Mouse (Mus musculus) ovary, postnatal 14 days (tissue): ENCODE data around the gene Naa25.

ENCODE experiments used
- DNase-seq: peaks from one replicate; pipeline ENCODE4 v3.0.0; 2022; ENCODE audit warnings: low spot score

Gene Naa25

DNA sequence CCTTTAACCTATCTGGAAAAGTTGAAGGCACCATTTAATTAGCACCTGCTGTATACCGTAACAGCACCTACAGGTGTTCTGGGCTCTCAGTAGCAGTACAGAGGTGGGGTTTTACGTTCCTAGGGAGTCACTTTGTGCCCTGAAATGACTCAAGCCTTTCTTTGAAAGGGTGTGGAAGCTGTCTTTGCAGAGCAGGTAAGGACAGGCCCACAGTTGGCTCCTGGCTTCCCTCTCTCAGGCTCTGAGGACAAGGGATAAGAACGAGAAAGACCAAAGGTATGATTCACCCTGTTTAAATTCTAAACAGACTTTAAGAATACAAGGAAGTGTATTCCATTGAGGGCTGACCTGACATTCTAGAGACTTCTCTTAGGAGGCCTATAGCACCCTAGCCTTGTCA lies 4.3 kb upstream of the Naa25 start:
- DNase-seq: no peak

DNA sequence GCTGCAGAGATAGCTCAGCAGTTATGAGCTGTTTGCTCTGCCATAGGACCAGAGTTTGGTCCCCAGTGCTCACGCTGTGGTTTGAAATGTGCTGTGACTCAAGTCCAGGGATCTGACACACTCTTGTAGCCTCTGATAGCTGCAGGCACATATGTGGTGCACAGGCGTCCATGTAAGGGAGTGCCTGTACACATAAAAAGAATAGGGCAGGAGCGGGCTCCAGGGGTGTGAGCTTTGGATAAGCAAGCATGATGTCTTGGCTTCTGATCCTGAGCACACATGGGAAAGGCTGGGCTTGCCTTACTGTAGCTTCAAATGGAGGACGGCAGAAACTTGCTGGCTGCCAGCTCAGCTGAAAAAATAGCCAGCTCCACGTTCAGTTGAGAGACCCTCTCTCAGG lies 2.1 kb upstream of the Naa25 start:
- DNase-seq: no peak

DNA sequence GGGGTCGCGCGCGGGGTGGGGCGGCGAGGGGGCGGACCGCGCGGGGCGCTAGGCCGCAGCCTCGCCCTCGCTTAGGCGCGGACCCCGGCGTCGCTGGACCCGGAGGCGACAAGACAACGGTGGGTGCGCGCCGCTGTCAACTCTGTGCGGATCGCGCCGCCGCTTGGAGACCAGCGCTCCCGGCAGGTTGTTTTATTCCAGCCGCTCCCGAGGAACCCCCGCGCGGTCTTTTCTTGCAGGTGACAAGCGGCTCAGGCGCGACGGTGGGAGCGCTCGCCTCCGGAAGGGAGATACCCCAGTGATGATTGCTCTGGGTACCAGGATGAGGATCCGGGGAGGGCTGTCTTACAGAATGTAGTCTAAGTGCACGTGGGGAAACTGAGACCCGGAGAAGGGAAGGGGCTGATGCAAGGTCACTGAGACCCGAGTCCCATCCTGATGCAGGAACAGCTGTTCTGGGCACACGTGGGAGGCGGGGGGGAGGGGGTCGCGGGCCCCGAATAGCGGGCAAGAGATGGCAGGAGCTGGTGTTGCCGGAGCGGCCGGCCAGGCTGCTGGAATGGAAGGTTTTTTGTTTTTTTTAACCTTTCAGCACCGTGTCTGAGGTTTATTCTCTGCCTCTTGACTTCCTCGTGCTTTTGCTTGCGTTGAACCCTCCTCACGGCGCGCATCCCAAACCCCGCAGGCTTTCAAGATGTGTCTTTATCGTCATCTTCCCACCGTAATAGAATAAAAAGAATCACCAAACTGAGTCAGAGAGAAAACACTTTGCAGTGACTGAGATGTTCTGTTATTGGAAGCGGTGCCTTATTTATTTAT lies 619 bp downstream of the Naa25 start:
- no peak for DNase-seq

DNA sequence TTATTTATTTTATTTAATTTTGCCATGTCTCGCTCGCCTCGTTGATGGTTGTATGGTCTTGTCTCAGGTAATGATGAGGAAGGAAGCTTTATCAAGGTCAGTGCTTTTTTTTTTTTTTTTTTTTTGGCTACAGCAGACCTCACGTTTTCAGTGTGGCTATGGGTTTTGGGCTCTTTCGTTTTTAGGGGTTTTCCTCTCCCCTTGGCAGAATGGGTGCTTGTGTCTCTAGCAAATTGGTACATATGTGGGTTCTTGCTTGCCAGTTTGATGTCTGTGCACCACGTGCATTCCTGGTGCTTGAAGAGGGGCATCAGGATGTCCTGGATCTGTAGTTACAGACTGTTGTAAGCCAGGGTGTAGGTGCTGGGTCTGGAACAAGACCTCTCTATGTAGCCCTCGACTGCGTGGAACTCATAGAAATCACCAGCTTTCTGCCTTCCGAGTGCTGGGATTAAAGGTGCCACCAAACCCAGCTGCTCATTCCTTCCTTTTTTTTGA lies 1.3 kb downstream of the Naa25 start:
- DNase-seq: no peak

DNA sequence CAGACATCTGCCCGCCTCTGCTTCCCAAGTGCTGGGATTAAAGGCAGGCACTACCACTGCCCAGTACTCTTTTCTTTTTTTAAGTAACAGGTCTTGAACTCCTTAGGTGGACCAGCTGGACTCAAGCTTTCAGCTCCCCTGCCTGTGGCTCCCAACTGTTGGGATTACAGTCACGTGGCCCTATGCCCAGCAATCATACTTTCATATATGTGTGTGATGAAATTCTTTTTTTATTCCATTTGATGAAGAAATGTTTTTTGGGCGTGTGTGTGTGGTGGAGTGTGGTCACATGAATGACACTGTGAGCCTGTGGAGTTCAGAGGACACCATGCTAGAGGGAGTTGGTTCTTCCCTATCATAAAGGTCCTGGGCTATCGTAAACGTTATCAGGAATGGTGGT lies 1.8 kb downstream of the Naa25 start:
- no peak for DNase-seq

DNA sequence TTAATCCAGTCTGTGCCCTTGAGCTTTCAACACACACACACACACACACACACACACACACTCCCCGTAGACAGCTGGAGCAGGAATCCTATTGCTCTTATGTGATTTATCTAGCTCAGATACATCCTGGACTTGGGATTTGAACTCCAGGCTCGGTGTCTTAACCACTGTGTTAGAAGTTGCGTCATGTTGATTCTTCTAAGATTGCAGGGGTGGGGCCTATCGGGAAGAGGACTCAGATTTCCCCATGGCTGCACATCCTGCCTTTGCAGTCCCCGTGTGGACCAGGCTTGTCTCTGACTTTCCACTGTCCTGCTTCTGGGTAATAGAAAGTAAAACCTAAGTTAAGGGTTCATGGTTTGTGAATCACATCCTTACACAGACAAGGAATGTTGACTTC lies 2.3 kb downstream of the Naa25 start:
- no peak for DNase-seq

DNA sequence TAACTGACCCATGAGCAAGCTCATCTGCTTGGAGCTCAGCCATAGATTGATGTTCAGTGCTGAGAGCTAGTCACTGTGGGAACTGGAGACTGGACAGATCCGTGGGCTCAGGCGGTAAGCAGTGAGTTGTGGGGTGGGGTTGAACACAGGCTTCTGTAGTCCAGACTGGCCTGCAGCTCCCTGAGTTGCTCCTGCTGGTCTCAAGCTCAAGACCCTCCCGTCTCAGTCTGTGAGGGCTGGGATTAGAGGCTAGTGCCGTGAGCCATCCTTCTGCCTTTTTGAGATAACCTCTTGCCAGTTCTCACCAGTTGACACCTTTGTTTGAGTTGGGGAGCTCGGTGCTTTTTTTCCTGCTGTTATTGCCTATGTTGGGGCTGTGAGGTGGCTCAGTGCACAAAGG lies 3.1 kb downstream of the Naa25 start:
- DNase-seq: no peak

DNA sequence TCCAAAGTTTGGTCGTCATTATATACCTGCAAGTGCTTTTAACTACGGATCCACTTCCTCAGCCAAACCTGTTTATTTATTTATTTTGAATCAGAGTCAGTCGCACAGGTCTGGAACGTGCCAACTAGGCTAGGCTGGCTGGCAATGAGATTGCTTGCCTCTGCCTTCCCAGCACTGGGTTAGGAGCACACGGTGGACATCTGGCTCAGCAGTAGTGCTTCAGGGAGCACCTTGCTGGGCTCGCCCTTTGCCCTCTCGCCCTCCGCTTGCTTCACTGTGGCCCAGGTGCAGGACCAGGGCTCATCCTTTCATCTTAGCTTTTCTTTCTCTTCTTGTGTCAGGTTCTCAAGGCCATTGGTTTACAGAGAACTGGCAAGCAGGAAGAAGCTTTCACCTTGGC lies 10.1 kb downstream of the Naa25 start:
- no peak for DNase-seq

DNA sequence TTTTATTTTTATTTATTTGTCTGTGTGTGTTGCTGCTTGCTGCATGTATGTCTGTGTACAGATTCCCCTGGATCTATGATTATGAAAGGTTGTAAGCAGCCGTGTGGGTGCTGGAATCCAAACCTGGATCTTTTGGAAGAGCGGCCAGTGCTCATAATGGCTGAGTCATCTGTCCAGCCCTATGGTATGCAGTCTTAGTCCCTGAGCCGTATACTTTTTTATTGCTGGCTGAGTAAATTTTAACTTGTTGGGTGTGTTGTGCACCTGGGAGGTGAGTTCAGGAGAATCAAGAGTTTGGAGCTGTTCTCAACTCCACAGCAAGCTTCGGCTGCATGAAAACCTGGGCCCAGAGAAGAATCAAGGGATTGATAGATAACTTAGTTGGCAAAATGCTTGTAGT lies 13.2 kb downstream of the Naa25 start:
- DNase-seq: no peak

DNA sequence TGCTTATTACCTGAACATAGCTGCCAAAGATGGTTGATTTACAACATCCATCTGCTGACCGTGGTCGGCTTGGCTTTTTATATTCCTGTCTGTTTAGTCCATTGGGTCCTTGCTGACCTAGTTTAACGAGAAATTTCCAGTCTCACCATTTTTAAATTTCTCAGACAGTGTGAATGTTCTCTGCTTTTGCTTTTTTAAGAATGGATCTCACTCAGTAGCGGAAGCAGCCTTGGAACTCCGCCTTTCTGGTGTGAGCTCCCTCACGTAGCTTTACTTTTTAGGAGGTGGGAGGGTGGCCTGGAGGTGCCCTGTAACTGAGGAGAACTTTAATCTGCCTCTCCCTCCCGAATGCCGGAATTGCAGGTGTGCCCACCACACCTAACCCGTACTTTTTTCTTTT lies 23.0 kb downstream of the Naa25 start:
- DNase-seq: no peak

DNA sequence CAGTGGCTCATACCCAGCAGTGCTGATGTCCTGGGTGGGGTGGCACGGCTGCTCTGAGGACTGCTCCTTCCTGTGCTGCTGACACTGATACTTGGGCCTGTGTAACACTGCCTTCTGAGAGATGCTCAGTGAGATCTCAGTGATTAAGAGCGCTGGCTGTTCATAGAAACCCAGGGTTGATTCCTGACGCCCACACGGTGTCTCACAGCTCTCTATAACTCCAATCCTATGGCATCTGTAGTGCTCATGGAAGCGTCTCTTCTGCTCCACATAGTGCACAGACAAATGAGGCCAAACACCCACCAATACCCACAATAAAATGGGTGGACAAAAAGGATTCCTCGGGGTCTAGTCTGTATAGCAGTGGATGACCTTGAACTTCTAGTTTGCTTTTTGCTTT lies 25.1 kb downstream of the Naa25 start:
- no peak for DNase-seq

DNA sequence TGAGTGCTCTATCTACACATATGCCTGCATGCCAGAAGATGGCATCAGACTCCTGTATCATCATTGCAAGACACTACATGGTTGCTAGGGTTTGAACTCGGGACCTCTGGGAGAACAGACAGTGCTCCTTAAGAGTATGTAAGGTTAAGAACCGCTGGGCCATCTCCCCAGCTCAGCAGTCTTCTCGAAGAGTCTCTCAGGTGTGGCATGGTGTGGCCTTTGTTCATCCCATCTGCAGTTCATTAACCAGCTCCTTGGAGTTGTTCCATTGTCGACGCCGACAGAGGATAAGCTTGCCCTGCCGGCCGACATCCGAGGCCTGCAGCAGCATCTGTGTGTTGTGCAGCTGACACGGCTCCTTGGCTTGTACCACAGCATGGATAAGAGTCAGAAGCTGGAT lies 25.6 kb downstream of the Naa25 start:
- no peak for DNase-seq

DNA sequence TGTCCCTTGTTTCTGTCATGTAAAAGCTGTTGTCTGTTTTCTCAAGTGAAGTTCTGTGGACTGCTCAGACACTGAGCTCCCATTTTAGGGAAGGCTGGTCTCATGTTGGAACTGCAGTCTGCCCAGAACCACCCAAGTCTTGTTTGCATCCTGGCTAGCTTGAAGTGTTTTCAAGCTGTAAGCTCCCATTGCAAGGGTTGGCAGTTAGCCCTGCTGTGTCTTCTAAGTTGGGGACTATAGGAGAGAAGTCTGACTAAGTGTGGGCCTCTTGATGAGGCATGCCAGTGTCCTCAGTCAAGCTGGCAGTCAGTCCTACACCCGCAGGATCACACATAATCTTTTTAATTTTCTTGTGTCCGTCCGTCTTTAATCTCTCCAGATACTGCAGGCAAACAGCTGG lies 31.2 kb downstream of the Naa25 start:
- no peak for DNase-seq

DNA sequence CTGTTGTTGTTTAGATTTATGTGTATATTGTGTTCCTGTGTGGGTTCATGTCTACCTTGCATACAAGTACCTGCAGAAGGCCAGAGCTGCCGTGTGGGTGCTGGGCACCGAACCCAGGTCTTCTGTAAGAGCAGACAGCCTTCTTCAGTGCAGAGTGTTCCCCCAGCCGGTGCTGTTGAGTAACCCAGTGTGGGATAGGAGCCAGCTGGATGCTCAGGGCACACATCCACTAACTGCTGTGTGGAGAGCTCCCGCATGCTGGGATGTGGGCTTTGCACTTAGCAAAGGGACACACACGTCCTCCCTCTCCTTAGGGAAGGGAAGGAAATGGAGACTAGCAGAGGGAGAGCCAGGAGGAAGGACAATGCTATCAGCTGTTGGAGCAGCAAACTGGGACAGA lies 40.4 kb downstream of the Naa25 start:
- no peak for DNase-seq

DNA sequence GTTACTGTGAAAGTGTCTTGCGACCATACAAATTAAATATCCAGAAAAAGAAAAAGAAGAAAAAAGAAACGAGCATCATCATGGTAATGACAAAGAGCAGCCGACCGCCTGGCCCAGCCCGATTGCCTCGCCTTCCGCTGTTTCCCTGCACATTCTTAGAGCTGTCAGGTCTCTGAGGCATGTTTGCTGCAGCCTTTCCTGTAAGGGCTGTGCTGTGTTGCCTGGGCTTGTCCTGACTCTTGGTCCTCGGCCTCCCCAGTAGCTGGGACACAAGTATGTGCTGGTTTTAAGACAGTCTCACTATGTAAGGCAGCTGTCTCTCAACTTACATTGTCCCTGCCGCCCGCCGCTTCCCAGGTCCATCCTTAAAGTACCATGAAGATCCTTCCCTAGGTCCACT lies 41.0 kb downstream of the Naa25 start:
- DNase-seq: no peak

DNA sequence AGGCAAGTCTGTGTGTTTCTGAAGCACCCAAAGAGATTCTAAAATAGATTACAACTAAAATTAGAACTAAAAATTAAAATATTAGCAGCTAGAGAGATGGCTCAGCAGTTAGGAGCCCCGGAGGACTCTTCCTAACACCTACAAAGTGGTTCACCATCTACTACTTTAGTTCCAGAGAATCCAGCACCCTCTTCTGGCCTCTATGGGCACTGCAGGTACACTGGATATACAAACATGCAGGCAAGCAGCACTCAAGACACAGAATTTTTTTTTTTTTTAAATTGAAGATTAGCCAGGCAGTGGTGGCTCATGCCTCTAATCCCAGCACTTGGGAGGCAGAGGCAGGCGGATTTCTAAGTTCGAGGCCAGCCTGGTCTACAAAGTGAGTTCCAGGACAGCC lies 45.8 kb downstream of the Naa25 start:
- DNase-seq: no peak

DNA sequence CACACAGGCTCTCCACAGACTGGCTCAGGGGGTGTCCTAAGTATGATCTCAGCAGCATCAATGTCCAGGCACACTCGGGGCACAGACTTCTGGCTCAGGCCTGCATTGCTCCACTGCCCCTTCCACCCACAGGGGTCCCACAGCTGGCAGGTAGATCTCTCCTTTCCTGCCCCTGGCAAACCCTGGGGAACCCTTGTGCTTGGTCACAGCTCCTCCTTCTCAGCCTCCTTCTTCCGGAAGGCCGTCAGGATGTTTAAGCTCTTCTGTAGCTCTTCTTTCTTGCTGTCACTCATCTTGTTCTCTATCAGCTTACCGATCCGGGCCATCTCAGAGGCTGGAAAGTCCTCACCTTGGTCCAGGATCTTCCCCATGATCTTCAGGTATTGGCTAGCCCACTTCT lies 47.1 kb downstream of the Naa25 start:
- DNase-seq: no peak

DNA sequence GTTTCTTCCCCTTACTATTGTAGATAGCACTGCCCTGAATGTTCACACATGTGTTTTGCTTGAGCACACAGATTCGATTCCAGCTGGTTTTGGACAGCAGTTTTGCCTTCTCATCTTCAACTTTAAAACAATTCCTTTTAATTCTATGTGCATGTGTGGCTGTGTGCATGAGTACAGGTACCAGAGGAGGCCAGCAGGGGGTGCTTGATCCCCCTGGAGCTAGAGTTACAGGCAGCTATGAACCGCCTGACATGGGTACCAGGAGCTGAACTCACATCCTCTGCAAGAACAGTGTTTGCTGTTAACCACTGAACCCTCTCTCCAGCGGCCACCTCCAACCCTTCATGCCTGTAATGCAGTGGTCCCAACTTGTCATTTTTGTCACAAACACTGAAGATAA lies 50.7 kb downstream of the Naa25 start:
- DNase-seq: no peak

DNA sequence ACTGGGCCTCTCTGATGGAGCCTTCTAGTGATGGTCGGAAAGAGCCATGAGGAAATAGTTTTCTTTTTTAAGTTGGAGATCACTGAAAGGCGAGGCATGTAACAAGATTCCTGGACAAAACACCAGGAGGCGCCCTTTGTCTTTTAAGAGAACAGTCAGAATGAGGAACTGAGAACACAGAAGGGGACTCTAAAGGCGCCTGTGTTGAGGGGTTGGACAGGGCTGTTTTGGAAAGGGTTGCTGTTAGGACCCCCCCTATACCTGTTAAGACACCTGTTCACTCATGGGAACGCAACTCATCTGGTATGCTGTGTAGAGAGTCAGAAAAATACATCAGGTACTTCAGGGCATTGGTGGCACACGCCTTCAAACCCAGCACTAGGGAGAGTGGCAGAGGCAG lies 52.2 kb downstream of the Naa25 start:
- peak; percentile 36 for DNase-seq

DNA sequence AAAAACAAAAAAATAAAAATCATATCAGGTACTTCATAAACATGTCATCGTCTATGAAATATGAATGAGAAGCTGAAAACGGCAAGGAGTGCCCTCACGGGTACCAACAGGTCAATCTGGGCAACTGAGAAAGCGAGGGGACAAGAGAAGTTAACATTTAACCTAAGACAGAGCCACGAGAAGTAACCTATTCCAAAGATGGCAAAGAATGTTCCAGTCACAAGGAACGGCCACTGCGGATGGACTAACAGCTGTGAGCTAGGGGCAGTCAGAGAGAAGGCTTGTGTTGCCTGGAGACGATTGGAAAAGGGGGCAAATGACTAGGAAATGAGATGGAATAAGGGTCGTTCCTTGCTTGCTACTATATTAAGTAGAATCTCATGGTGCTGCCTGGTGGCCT lies 52.7 kb downstream of the Naa25 start:
- no peak for DNase-seq

DNA sequence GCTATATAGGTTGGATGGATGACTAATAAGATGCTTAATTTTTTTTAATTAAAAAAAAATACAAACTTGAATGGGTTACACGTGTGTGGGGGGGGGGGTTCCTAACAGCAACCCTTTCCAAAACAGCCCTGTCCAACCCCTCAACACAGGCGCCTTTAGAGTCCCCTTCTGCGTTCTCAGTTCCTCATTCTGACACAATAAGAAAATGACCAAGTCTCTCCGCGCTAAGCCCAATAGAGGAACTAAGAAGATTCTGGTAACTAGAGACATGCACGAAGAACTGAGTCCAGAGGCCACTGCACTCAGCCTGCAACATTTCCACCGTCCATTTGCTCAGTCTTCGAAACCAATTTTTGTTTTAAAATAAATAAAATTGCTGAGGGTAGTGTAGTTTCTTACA lies 53.5 kb downstream of the Naa25 start:
- DNase-seq: no peak

DNA sequence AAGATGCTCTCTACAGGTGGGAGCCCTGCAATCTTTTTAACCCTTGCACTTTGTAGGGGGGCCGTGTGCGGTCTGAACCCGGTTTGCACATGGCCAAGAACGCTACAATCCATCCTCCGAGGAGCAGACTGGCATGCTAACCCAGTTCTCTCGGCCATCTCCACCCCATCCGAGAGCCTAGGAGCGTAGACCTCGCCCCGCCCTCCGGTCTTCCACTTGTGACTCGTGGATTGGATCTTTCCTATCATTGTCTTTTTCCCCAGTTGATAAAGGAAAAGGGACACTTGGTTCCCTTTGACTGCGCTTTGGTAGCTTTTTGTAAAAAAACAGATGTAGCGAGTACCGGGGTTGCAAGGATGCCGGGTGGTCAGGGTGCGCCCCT lies 53.9 kb downstream of the Naa25 start, which contains the start of gene Tmem116:
Gene Tmem116, plus strand, starts transcription at position 250 of the 382 bp plus-strand sequence.
- no peak for DNase-seq

DNA sequence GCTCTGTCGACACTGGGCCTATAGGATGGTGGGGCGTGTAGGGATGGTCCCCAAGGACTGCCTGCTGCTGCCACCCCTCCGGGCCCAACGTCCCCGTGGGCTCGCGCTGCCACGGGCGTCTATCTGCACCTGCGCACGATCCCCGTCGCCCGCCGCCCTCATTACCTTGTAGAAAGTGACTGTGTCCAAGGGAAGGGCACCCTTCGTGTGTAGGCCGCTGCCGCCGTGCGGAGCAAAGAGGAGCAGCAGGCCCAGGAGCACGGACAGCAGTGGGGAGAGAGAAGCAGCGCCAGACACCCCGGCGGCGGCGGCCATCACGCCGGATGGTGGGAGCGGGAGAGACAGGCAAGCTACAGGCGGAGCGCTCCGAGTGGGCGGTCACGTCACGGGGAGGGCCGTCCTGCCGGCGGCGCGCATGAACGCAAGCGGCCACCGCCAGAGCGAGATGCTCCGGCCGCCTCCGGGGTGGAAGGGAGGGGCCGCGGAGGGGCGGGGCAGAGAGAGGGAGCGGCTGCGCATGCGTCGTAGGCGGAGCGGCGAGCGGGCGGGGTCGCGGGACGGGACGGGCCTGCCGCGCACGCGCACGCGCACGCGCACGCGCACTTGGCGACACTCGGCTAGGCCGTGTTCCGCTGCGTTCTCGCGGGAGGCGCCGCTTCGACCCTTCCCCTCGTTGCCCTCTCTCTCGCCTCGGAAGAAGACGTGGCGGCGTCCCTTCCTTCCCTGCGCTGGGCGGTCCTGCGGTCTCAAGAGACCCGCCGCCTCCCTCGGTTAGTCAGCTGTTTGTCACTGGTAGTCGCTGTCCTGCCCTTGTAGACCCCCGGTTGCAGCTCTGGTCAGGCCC lies 54.5 kb downstream of the Naa25 start, which contains the start of gene Erp29:
Gene Erp29, minus strand, starts transcription at position 481 of the 844 bp plus-strand sequence.
- peak; percentile 99 for DNase-seq
